Mouse (Mus musculus): Measurements from ENCODE around the gene Ntm.

DNA sequence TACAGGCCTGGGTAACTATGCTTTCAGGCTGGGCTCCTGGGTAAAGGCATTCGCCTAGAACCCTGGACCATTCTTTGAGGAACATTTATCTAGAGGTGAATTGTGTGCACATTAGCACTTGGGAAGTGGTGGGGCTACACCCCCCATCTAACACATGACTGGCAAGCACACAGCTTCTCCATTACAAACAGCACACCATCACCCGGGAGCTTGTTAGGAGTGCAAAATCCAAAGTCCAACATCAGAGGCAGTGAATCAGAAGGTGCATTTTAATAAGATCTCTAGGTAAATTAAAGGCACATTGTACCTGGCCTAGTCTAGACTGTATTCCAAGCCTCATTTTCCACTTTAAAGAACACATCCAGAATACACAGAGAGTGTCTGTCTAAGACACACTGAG, 781.3 kb downstream of the Ntm start:
- TF ChIP-seq POLR2A (IDR thresholded peaks at IDR 0.05; ENCODE audit: control insufficient read depth, low read depth, low read length) (no peak), CTCF (IDR thresholded peaks at IDR 0.05; ENCODE audit: control insufficient read depth, insufficient read depth, insufficient replicate concordance, low read depth, low read length) (no peak)
